ENCODE assay signal across 19 mouse cellular contexts in the genomic region with DNA sequence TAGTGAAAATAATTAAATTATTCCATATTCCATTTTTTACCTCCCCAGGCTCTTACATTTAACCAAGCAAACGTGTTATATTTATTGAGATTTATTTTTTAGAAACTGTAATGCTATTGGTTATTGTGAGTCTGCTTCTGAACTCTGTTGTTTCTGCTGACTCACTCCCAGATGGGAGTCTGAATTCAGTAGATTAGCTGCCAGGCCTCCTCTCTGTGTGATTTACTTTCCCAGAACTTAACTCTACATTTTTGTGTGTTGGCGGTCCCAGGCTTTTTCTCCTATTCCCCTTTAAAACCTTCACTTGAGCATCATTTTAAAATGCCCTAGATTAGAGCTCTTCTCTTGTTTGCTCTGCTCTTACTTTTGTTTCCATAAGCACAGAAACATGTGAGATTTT.
DNase-seq lines count a peak whose midpoint lies in the region; ATAC-seq and TF ChIP-seq lines count a peak whose summit lies in the region.
"Had no signal": no experiment of that assay in that cellular context is flagged by ENCODE, and none has a peak within 500 bp of the region (broad histone marks: within the 10 kb centered on the region; RNA-seq: fewer than 3 reads in every experiment).

No protein-coding gene starts in this region.

- H3K9me3 ChIP-seq in lung, postnatal 0 days (ENCODE audit: low read length), result no peaks in the 10 kb centered on the region; the same call in 1 of the 2 replicates
- H3K9me3 ChIP-seq in midbrain, postnatal 0 days (ENCODE audit: low read length), result no peaks in the 10 kb centered on the region
- H3K9me3 ChIP-seq: embryonic facial prominence, embryonic 15.5 days; liver, embryonic 13.5 days; lung, embryonic 15.5 days; midbrain, embryonic 12.5 days had no signal

- no peaks in the 10 kb centered on the region for H3K27me3 ChIP-seq in lung, postnatal 0 days (replicated peaks; ENCODE audit: insufficient read depth, low read length)
- H3K27me3 ChIP-seq in midbrain, postnatal 0 days (ENCODE audit: insufficient read depth, low read length), result no peaks in the 10 kb centered on the region
- H3K27me3 ChIP-seq: embryonic facial prominence, embryonic 15.5 days; liver, embryonic 13.5 days; lung, embryonic 15.5 days; midbrain, embryonic 12.5 days; neural tube, embryonic 12.5 days had no signal

- no peaks in the 10 kb centered on the region for H3K36me3 ChIP-seq in lung, postnatal 0 days (ENCODE audit: insufficient read depth, low read length)
- no peaks in the 10 kb centered on the region for H3K36me3 ChIP-seq in midbrain, postnatal 0 days (ENCODE audit: insufficient read depth, low read length)
- H3K36me3 ChIP-seq: embryonic facial prominence, embryonic 15.5 days; forebrain, embryonic 10.5 days; liver, embryonic 13.5 days; lung, embryonic 15.5 days; midbrain, embryonic 12.5 days; neural tube, embryonic 12.5 days had no signal

- no peak overlapping the region for H3K27ac ChIP-seq in lung, postnatal 0 days (ENCODE audit: low read length)
- no peak overlapping the region for H3K27ac ChIP-seq in midbrain, postnatal 0 days (ENCODE audit: low read depth, low read length)
- H3K27ac ChIP-seq: embryonic facial prominence, embryonic 15.5 days; forebrain, embryonic 10.5 days; liver, embryonic 13.5 days; lung, embryonic 15.5 days; midbrain, embryonic 12.5 days; neural tube, embryonic 12.5 days had no signal

- ATAC-seq in lung, postnatal 0 days, result no peak
- no peak for ATAC-seq in midbrain, postnatal 0 days (ENCODE audit: low FRiP score)
- ATAC-seq: activated CD4-positive, CD25-positive, alpha-beta regulatory T cell, adult 4 months; hindbrain, embryonic 16.5 days; intestine, embryonic 16.5 days had no signal

- no peak overlapping the region for H3K4me3 ChIP-seq in lung, postnatal 0 days (ENCODE audit: low read depth, low read length)
- H3K4me3 ChIP-seq in lung, adult 2 months (replicated peaks; ENCODE audit: extremely low read depth, low read depth, low read length), result no peak overlapping the region
- H3K4me3 ChIP-seq in midbrain, postnatal 0 days (ENCODE audit: low read depth, low read length), result no peak overlapping the region
- H3K4me3 ChIP-seq: embryonic facial prominence, embryonic 15.5 days; forebrain, embryonic 10.5 days; liver, embryonic 13.5 days; lung, embryonic 15.5 days; midbrain, embryonic 12.5 days; neural tube, embryonic 12.5 days had no signal

- H3K4me1 ChIP-seq in lung, postnatal 0 days (ENCODE audit: insufficient read depth, low read depth, low read length), result no peaks in the 10 kb centered on the region
- no peaks in the 10 kb centered on the region for H3K4me1 ChIP-seq in lung, adult 2 months (ENCODE audit: control insufficient read depth, insufficient read depth, low read length)
- H3K4me1 ChIP-seq in midbrain, postnatal 0 days (ENCODE audit: insufficient read depth, low read length), result no peaks in the 10 kb centered on the region
- H3K4me1 ChIP-seq: embryonic facial prominence, embryonic 15.5 days; forebrain, embryonic 10.5 days; liver, embryonic 13.5 days; lung, embryonic 15.5 days; midbrain, embryonic 12.5 days; neural tube, embryonic 12.5 days had no signal

- intact Hi-C loops in left cerebral cortex, postnatal 36 days (cut with DNase I), result loop anchor here (10.0 kb wide), 1 partner anchor 125 kb away; no protein-coding TSS in a partner anchor

- no peak for TF ChIP-seq CTCF in lung, postnatal 0 days (IDR thresholded peaks at IDR 0.05)
- no peak for TF ChIP-seq CTCF in lung, adult 2 months (IDR thresholded peaks at IDR 0.05; ENCODE audit: insufficient read depth, low read length)
- no peak for TF ChIP-seq CTCF in midbrain, postnatal 0 days (IDR thresholded peaks at IDR 0.05)

- H3K9ac ChIP-seq in lung, postnatal 0 days (replicated peaks; ENCODE audit: low read depth), result no peak overlapping the region
- H3K9ac ChIP-seq in midbrain, postnatal 0 days (replicated peaks; ENCODE audit: low read length, poor library complexity, severe bottlenecking), result no peak overlapping the region
- H3K9ac ChIP-seq: embryonic facial prominence, embryonic 15.5 days; liver, embryonic 13.5 days; lung, embryonic 15.5 days; midbrain, embryonic 12.5 days; neural tube, embryonic 12.5 days had no signal

- DNase-seq in layer of hippocampus, adult 11-12 months (ENCODE audit: low spot score), result peak; percentile 27
- no peak for DNase-seq in layer of hippocampus, postnatal 10 days (ENCODE audit: low spot score in 2 of 2)
- peak; percentile 8 for DNase-seq in lung, postnatal 0 days (ENCODE audit: low spot score)
- no peak for DNase-seq in lung, adult 2 months
- peak; percentile 5 for DNase-seq in NIH3T3 (ENCODE audit: low read depth)
- DNase-seq in left cerebral cortex, postnatal 36 days (ENCODE audit: low spot score in 2 of 2), result peak; percentile 10 to 12
- no peak for DNase-seq in midbrain, postnatal 0 days (ENCODE audit: low spot score)
- DNase-seq: adrenal gland, postnatal 10 days; cerebellum, adult 11 months; embryo, embryonic 11 days; liver, embryonic 13.5 days had no signal

- 66% methylated on average over 2 of the region's 2 CpGs for WGBS in lung, postnatal 0 days
- 70% methylated on average over 2 of the region's 2 CpGs for WGBS in lung, adult 2 months
- WGBS in midbrain, postnatal 0 days, result 79% methylated on average over 2 of the region's 2 CpGs

- no peak for TF ChIP-seq EP300 in lung, postnatal 0 days (IDR thresholded peaks at IDR 0.05)

- no peak overlapping the region for H3K4me2 ChIP-seq in lung, postnatal 0 days (replicated peaks; ENCODE audit: low read depth, low read length)
- H3K4me2 ChIP-seq in midbrain, postnatal 0 days (ENCODE audit: low read depth, low read length, poor library complexity, severe bottlenecking), result no peak overlapping the region
- H3K4me2 ChIP-seq: embryonic facial prominence, embryonic 15.5 days; liver, embryonic 13.5 days; lung, embryonic 15.5 days; midbrain, embryonic 12.5 days; neural tube, embryonic 12.5 days had no signal

- no peak for TF ChIP-seq POLR2A in lung, adult 2 months (IDR thresholded peaks at IDR 0.05; ENCODE audit: borderline replicate concordance, extremely low read depth, low read depth, low read length)

Comparison
In these comparisons a context has a peak if more than half of its experiments do, and no peak if none do; other contexts are left out.
1. DNase-seq: peak in layer of hippocampus, adult 11-12 months (single experiment), lung, postnatal 0 days (single experiment), NIH3T3 (single experiment) and left cerebral cortex, postnatal 36 days (2 of 2); none in layer of hippocampus, postnatal 10 days (0 of 2), lung, adult 2 months (single experiment) and midbrain, postnatal 0 days (single experiment).